Mouse (Mus musculus) liver, embryonic 14.5 days (tissue): Measurements from ENCODE around the gene Serpina5.

Source experiments
- CTCF ChIP-seq: IDR thresholded peaks from 2 replicates; pipeline ENCODE4 v1.5.1; 2016; ENCODE audit warnings: antibody characterized with exemption, low read depth, control low read depth
- EP300 ChIP-seq: IDR thresholded peaks from 2 replicates; pipeline ENCODE4 v1.6.1; 2016; ENCODE audit warnings: antibody characterized with exemption, low read depth

GRCm38 (mm10) chr12:104071708-104072107, 29.2 kb upstream of the Serpina5 start:
- no peak for TF ChIP-seq CTCF
- TF ChIP-seq EP300: no peak
